Mouse (Mus musculus): ENCODE results near the gene Thtpa. TPM values are rescaled to one million over a fixed set of nuclear protein-coding genes. Genes with fewer than 3 reads are reported as not detected.

Thtpa gene
- 11.5 and 11.8 TPM in 2 replicates for polyA plus RNA-seq (2015; fragmentation: Nextera tagmentation; extraction: Ambion mirVana)

- H3K9ac ChIP-seq (ENCODE audit: low read length), result peak within 1 kb of the TSS; percentile 75
- H3K4me1 ChIP-seq (replicated peaks; ENCODE audit: control insufficient read depth, insufficient read depth), result peaks cover 7% of the 10 kb centered on the region
- no peaks in the 10 kb centered on the region for H3K9me3 ChIP-seq (ENCODE audit: control insufficient read depth, low read length)
- H3K4me2 ChIP-seq (replicated peaks; ENCODE audit: low read depth), result peak within 1 kb of the TSS; percentile 58
- no peaks in the 10 kb centered on the region for H3K27me3 ChIP-seq (ENCODE audit: control insufficient read depth, insufficient read depth, low read length)
- H3K36me3 ChIP-seq (ENCODE audit: control insufficient read depth, insufficient read depth, low read length), result peaks cover 5% of the 10 kb centered on the region; the same call in 1 of the 2 replicates
- H3K27ac ChIP-seq (replicated peaks), result peak within 1 kb of the TSS; percentile 78
- under 1% methylated on average over 30 of the region's 30 CpGs for WGBS
- DNase-seq (ENCODE audit: low spot score), result peak; percentile 84
- peak; percentile 81 for ATAC-seq (ENCODE audit: low FRiP score, low TSS enrichment)
- H3K4me3 ChIP-seq (ENCODE audit: low read depth, low read length), result peak within 1 kb of the TSS; percentile 72
- TF ChIP-seq CTCF (IDR thresholded peaks at IDR 0.05; ENCODE audit: low read depth) (no peak), EP300 (optimal IDR thresholded peaks at IDR 0.05) (no peak)
Observed at GRCm38 (mm10) chr14:55094704-55095231, at the start of gene Thtpa. TSS of gene Thtpa (plus strand) at chr14:55094784.

DNA sequence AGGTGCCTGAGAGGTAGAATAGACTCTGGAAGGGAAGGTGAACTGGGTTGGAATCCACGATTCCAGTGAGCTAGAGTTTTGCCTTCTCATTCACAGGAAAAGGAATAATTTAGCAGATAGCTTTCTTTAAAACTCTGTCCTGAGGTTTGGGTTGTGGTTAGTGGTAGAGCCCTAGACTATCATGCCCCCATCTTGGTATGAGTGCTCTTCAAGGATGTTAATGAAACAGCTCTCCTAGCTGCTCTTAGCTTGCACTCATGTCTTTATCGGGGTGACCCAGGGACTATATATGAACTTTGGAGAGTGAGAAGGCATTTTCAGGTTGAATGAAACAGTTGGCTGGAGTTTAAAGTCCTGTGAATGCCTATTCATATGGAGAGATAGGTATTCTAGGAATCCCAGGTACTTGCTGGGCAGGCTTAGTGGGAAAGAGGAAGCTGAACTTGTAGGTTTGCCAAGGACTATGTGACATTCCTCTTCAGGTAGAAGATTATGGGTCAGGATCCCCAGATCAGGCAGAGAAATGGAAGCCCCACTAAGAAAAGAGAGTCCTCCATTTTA, 46.5 kb upstream of the Thtpa start:
- DNase-seq (ENCODE audit: low spot score) (no peak), ATAC-seq (ENCODE audit: low FRiP score, low TSS enrichment) (no peak)
- Histone ChIP-seq H3K9me3 (ENCODE audit: control insufficient read depth, low read length) (no peaks in the 10 kb centered on the region), H3K4me2 (replicated peaks; ENCODE audit: low read depth) (no peak overlapping the region), H3K9ac (ENCODE audit: low read length) (no peak overlapping the region), H3K4me1 (replicated peaks; ENCODE audit: control insufficient read depth, insufficient read depth) (no peaks in the 10 kb centered on the region), H3K36me3 (ENCODE audit: control insufficient read depth, insufficient read depth, low read length) (no peaks in the 10 kb centered on the region), H3K27ac (replicated peaks) (no peak overlapping the region), H3K4me3 (ENCODE audit: low read depth, low read length) (no peak overlapping the region), H3K27me3 (ENCODE audit: control insufficient read depth, insufficient read depth, low read length) (no peaks in the 10 kb centered on the region)
- WGBS, result 62% methylated on average over 2 of the region's 2 CpGs
- TF ChIP-seq CTCF (IDR thresholded peaks at IDR 0.05; ENCODE audit: low read depth) (no peak), EP300 (optimal IDR thresholded peaks at IDR 0.05) (no peak)

DNA sequence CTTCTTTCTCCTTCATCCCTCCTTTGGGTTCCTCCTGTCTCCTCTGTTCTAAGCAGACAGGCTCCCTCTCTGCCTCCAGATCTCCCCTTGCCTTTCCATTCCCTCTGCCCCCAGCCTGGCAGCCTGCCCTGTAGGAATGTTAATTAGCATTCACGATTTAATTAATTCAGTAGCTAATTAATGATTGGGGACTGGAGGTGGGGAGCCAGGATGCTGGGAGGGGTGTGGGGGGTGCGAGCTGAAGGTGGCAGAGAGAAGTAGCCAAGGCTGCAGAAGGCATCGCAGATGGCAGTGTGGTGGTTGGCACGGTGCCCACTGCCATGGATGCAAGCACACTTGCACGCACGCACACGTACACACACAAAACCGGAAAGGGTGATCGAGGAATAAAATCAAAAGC, 42.1 kb upstream of the Thtpa start:
- no peak for DNase-seq (ENCODE audit: low spot score)
- WGBS, result 65% methylated on average over 9 of the region's 9 CpGs
- H3K9me3 ChIP-seq (ENCODE audit: control insufficient read depth, low read length), result no peaks in the 10 kb centered on the region

GRCm38 (mm10) chr14:55053050-55053449, 41.5 kb upstream of the Thtpa start:
- Histone ChIP-seq H3K4me2 (replicated peaks; ENCODE audit: low read depth) (no peak overlapping the region), H3K9me3 (ENCODE audit: control insufficient read depth, low read length) (no peaks in the 10 kb centered on the region), H3K9ac (ENCODE audit: low read length) (no peak overlapping the region), H3K4me1 (replicated peaks; ENCODE audit: control insufficient read depth, insufficient read depth) (no peaks in the 10 kb centered on the region), H3K27me3 (ENCODE audit: control insufficient read depth, insufficient read depth, low read length) (no peaks in the 10 kb centered on the region), H3K4me3 (ENCODE audit: low read depth, low read length) (no peak overlapping the region), H3K27ac (replicated peaks) (no peak overlapping the region), H3K36me3 (ENCODE audit: control insufficient read depth, insufficient read depth, low read length) (no peaks in the 10 kb centered on the region)
- ATAC-seq (ENCODE audit: low FRiP score, low TSS enrichment) (no peak), DNase-seq (ENCODE audit: low spot score) (no peak)
- WGBS, result 65% methylated on average over 4 of the region's 4 CpGs
- TF ChIP-seq EP300 (optimal IDR thresholded peaks at IDR 0.05), result no peak
- TF ChIP-seq CTCF (IDR thresholded peaks at IDR 0.05; ENCODE audit: low read depth), result no peak

More for the DNA sequence above, 42.1 kb upstream of the Thtpa start:
- Histone ChIP-seq H3K4me3 (ENCODE audit: low read depth, low read length) (no peak overlapping the region), H3K9ac (ENCODE audit: low read length) (no peak overlapping the region), H3K4me2 (replicated peaks; ENCODE audit: low read depth) (no peak overlapping the region), H3K36me3 (ENCODE audit: control insufficient read depth, insufficient read depth, low read length) (no peaks in the 10 kb centered on the region), H3K4me1 (replicated peaks; ENCODE audit: control insufficient read depth, insufficient read depth) (no peaks in the 10 kb centered on the region), H3K27ac (replicated peaks) (no peak overlapping the region), H3K27me3 (ENCODE audit: control insufficient read depth, insufficient read depth, low read length) (no peaks in the 10 kb centered on the region)
- ATAC-seq (ENCODE audit: low FRiP score, low TSS enrichment), result no peak
- no peak for TF ChIP-seq EP300 (optimal IDR thresholded peaks at IDR 0.05)
- TF ChIP-seq CTCF (IDR thresholded peaks at IDR 0.05; ENCODE audit: low read depth), result no peak

- H3K36me3 ChIP-seq (ENCODE audit: control insufficient read depth, insufficient read depth, low read length), result no peaks in the 10 kb centered on the region
- no peaks in the 10 kb centered on the region for H3K4me1 ChIP-seq (replicated peaks; ENCODE audit: control insufficient read depth, insufficient read depth)
- TF ChIP-seq EP300 (optimal IDR thresholded peaks at IDR 0.05) (no peak), CTCF (IDR thresholded peaks at IDR 0.05; ENCODE audit: low read depth) (no peak)
- H3K27ac ChIP-seq (replicated peaks), result no peak overlapping the region
- WGBS, result 90% methylated on average over 15 of the region's 17 CpGs
- H3K9me3 ChIP-seq (ENCODE audit: control insufficient read depth, low read length), result no peaks in the 10 kb centered on the region
- peak; percentile 45 for DNase-seq (ENCODE audit: low spot score)
- H3K4me3 ChIP-seq (ENCODE audit: low read depth, low read length), result no peak overlapping the region
- no peak overlapping the region for H3K9ac ChIP-seq (ENCODE audit: low read length)
- H3K27me3 ChIP-seq (ENCODE audit: control insufficient read depth, insufficient read depth, low read length), result no peaks in the 10 kb centered on the region
- H3K4me2 ChIP-seq (replicated peaks; ENCODE audit: low read depth), result no peak overlapping the region
- ATAC-seq (ENCODE audit: low FRiP score, low TSS enrichment), result peak; percentile 53
Observed at GRCm38 (mm10) chr14:55053708-55054190, 40.8 kb upstream of the Thtpa start.

DNA sequence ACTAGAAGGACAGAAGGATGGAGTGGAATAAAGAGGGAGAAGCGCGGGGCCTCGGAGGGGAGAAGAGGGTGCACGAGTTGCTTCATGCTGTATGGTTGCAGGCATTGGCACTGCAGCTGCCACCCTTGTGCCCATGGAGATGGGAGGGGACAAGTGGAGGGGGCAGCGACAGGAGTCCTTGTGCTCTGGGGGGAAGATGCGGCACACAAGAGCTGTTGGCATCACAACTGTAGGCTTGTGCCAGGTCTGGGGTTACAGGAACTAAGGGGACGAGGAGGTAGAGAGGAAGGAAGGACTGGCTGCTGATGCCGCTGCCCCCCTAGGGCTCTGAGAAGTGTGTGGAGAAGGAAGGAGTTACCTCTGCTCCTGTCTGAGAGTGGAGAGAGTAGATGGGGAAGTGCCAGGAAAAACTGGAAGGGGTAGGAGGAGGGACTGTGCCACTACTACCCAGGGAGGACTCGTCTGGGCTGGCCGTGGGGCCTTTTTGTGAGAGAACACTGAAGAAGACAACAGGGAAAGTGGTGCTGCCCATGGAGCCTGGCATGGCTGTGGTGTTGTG, 40.3 kb upstream of the Thtpa start:
- 80% methylated on average over 10 of the region's 10 CpGs for WGBS
- no peak overlapping the region for H3K4me3 ChIP-seq (ENCODE audit: low read depth, low read length)
- TF ChIP-seq CTCF (IDR thresholded peaks at IDR 0.05; ENCODE audit: low read depth) (no peak), EP300 (optimal IDR thresholded peaks at IDR 0.05) (no peak)
- no peak for DNase-seq (ENCODE audit: low spot score)
- no peak overlapping the region for H3K27ac ChIP-seq (replicated peaks)
- no peaks in the 10 kb centered on the region for H3K9me3 ChIP-seq (ENCODE audit: control insufficient read depth, low read length)
- no peak for ATAC-seq (ENCODE audit: low FRiP score, low TSS enrichment)
- H3K9ac ChIP-seq (ENCODE audit: low read length), result no peak overlapping the region
- no peaks in the 10 kb centered on the region for H3K27me3 ChIP-seq (ENCODE audit: control insufficient read depth, insufficient read depth, low read length)
- H3K4me2 ChIP-seq (replicated peaks; ENCODE audit: low read depth), result no peak overlapping the region
- no peaks in the 10 kb centered on the region for H3K36me3 ChIP-seq (ENCODE audit: control insufficient read depth, insufficient read depth, low read length)
- H3K4me1 ChIP-seq (replicated peaks; ENCODE audit: control insufficient read depth, insufficient read depth), result no peaks in the 10 kb centered on the region

All from stomach, postnatal 0 days (tissue).